Mouse (Mus musculus) CH12.LX (cell line): ENCODE measurements at regions not wholly inside any gene's neighbourhood (a gene's known extent, or its start where the extent isn't known, plus 50 kb on each side); places are given as distances from the start of the nearest gene placed in this dataset.

Experiments
- DNase-seq: peaks from one replicate; pipeline ENCODE4 v3.0.0-alpha.2; 2013; ENCODE audit errors: extremely low read depth
- H3K27ac ChIP-seq: 2 replicates; pipeline ENCODE4 v1.5.1; 2012; ENCODE audit warnings: low read depth, mild to moderate bottlenecking, control low read depth, moderate library complexity; ENCODE audit not compliant: insufficient read depth
- H3K27me3 ChIP-seq: replicated peaks from 2 replicates; pipeline ENCODE3; 2012; ENCODE audit warnings: inconsistent platforms
- H3K36me3 ChIP-seq, 2 experiments: replicated peaks in 1 of 2; 2 replicates each; pipeline versions ENCODE3 to v1.6.1; 2012; ENCODE audit warnings: inconsistent platforms in 1 of 2, low read length in 1 of 2, mild to moderate bottlenecking in 1 of 2, mixed read lengths in 1 of 2, moderate library complexity in 1 of 2; ENCODE audit not compliant: control insufficient read depth in 1 of 2, insufficient read depth in 1 of 2
- H3K4me1 ChIP-seq, 2 experiments: 2 replicates each; pipeline ENCODE4 v1.6.1; 2012; ENCODE audit warnings: inconsistent platforms in 1 of 2, moderate library complexity in 1 of 2; ENCODE audit not compliant: insufficient read depth in 2 of 2, control insufficient read depth in 1 of 2
- H3K4me2 ChIP-seq: 2 replicates; pipeline ENCODE4 v1.6.1; 2012; ENCODE audit warnings: low read depth, mild to moderate bottlenecking, control low read depth; ENCODE audit not compliant: poor library complexity, insufficient read depth, severe bottlenecking
- H3K4me3 ChIP-seq, 3 experiments: fragments of 150-350 bp in 1 of 3; sonication (generic) in 1 of 3; replicated peaks in 1 of 3; 2 replicates each; pipeline versions ENCODE3 to v1.5.1; 2011 to 2012; ENCODE audit warnings: low read depth in 2 of 3, low read length in 2 of 3, mild to moderate bottlenecking in 2 of 3, moderate library complexity in 2 of 3, control low read depth in 1 of 3, improper control_type of control experiment in 1 of 3, inconsistent platforms in 1 of 3, mixed read lengths in 1 of 3; ENCODE audit not compliant: poor library complexity in 1 of 3
- H3K79me2 ChIP-seq: replicated peaks from 2 replicates; pipeline ENCODE4 v1.6.1; 2012; ENCODE audit warnings: mild to moderate bottlenecking, moderate library complexity; ENCODE audit not compliant: control insufficient read depth, poor library complexity, insufficient read depth, severe bottlenecking; ENCODE audit errors: extremely low read depth
- H3K9ac ChIP-seq: 2 replicates; pipeline ENCODE4 v1.6.1; 2012; ENCODE audit warnings: low read depth, mild to moderate bottlenecking, control low read depth, moderate library complexity; ENCODE audit not compliant: insufficient read depth
- H3K9me3 ChIP-seq: replicated peaks from 2 replicates; pipeline ENCODE3; 2012; ENCODE audit warnings: low read length, inconsistent platforms, mixed read lengths
- CHD2 ChIP-seq: IDR thresholded peaks from 2 replicates; pipeline ENCODE4 v1.6.1; 2011; ENCODE audit warnings: low read length, improper control_type of control experiment
- E2F4 ChIP-seq: IDR thresholded peaks from 2 replicates; pipeline ENCODE4 v1.6.1; 2011; ENCODE audit warnings: low read depth, low read length, improper control_type of control experiment; ENCODE audit not compliant: insufficient replicate concordance
- EP300 ChIP-seq: IDR thresholded peaks from 2 replicates; pipeline ENCODE4 v1.6.1; 2011; ENCODE audit warnings: low read length, improper control_type of control experiment
- JUN ChIP-seq: IDR thresholded peaks from 2 replicates; pipeline ENCODE4 v1.6.1; 2011; ENCODE audit warnings: low read depth, mild to moderate bottlenecking, low read length, improper control_type of control experiment, moderate library complexity; ENCODE audit not compliant: insufficient read depth
- JUND ChIP-seq: conservative IDR thresholded peaks from 2 replicates; pipeline ENCODE4 v1.6.1; 2011; ENCODE audit warnings: low read depth, low read length, improper control_type of control experiment
- KAT2A ChIP-seq: IDR thresholded peaks from 2 replicates; pipeline ENCODE4 v1.6.1; 2012; ENCODE audit warnings: low read length, improper control_type of control experiment, inconsistent platforms; ENCODE audit not compliant: insufficient replicate concordance
- MAFK ChIP-seq: IDR thresholded peaks from 2 replicates; pipeline ENCODE4 v1.6.1; 2011; ENCODE audit warnings: low read length, improper control_type of control experiment; ENCODE audit not compliant: insufficient replicate concordance
- MAX ChIP-seq: IDR thresholded peaks from 2 replicates; pipeline ENCODE4 v1.6.1; 2011; ENCODE audit warnings: low read length, improper control_type of control experiment
- MAZ ChIP-seq: IDR thresholded peaks from 2 replicates; pipeline ENCODE4 v1.6.1; 2012; ENCODE audit warnings: low read depth, mild to moderate bottlenecking, inconsistent platforms, low read length, improper control_type of control experiment, moderate library complexity
- MEF2A ChIP-seq: IDR thresholded peaks from 2 replicates; pipeline ENCODE4 v1.6.1; 2014; ENCODE audit warnings: low read depth, mild to moderate bottlenecking, inconsistent platforms, low read length, improper control_type of control experiment, borderline replicate concordance
- MXI1 ChIP-seq: IDR thresholded peaks from 2 replicates; pipeline ENCODE4 v1.6.1; 2011; ENCODE audit warnings: mild to moderate bottlenecking, low read depth, low read length, improper control_type of control experiment
- NELFE ChIP-seq: IDR thresholded peaks from 2 replicates; pipeline ENCODE4 v1.6.1; 2011; ENCODE audit warnings: low read depth, low read length, improper control_type of control experiment
- PAX5 ChIP-seq: IDR thresholded peaks from 2 replicates; pipeline ENCODE4 v1.6.1; 2012; ENCODE audit warnings: low read length, inconsistent platforms, mixed read lengths
- POLR2A ChIP-seq: IDR thresholded peaks from 2 replicates; pipeline ENCODE4 v1.6.1; 2011; ENCODE audit warnings: low read depth, mild to moderate bottlenecking, improper control_type of control experiment, low read length
- POLR2AphosphoS2 ChIP-seq: IDR thresholded peaks from 2 replicates; pipeline ENCODE4 v1.6.1; 2011; ENCODE audit warnings: low read depth, low read length, improper control_type of control experiment
- RAD21 ChIP-seq: IDR thresholded peaks from 2 replicates; pipeline ENCODE4 v1.6.1; 2011; ENCODE audit warnings: low read depth, mild to moderate bottlenecking, low read length, improper control_type of control experiment, moderate library complexity
- RCOR1 ChIP-seq: conservative IDR thresholded peaks from 2 replicates; pipeline ENCODE4 v1.6.1; 2012; ENCODE audit warnings: low read depth, mild to moderate bottlenecking, inconsistent platforms, low read length, improper control_type of control experiment
- SIN3A ChIP-seq: IDR thresholded peaks from 2 replicates; pipeline ENCODE4 v1.6.1; 2012; ENCODE audit warnings: low read length, improper control_type of control experiment, inconsistent platforms
- TBP ChIP-seq: conservative IDR thresholded peaks from 2 replicates; pipeline ENCODE4 v1.6.1; 2011; ENCODE audit warnings: low read depth, low read length, improper control_type of control experiment
- UBTF ChIP-seq: IDR thresholded peaks from 2 replicates; pipeline ENCODE4 v1.6.1; 2012; ENCODE audit warnings: low read depth, mild to moderate bottlenecking, inconsistent platforms, low read length, improper control_type of control experiment, moderate library complexity
- USF1 ChIP-seq: IDR thresholded peaks from 2 replicates; pipeline ENCODE4 v1.6.1; 2014; ENCODE audit warnings: low read depth, mild to moderate bottlenecking, inconsistent platforms, low read length, improper control_type of control experiment
- USF2 ChIP-seq: conservative IDR thresholded peaks from 2 replicates; pipeline ENCODE4 v1.6.1; 2011; ENCODE audit warnings: low read depth, low read length, improper control_type of control experiment
- ZKSCAN1 ChIP-seq: IDR thresholded peaks from 2 replicates; pipeline ENCODE4 v1.6.1; 2012; ENCODE audit warnings: low read depth, inconsistent platforms, low read length, improper control_type of control experiment, borderline replicate concordance
- ZMIZ1 ChIP-seq: IDR thresholded peaks from 2 replicates; pipeline ENCODE4 v1.6.1; 2012; ENCODE audit warnings: low read depth, mild to moderate bottlenecking, inconsistent platforms, low read length, improper control_type of control experiment
- dilution Hi-C: fragments of 300-500 bp; cut with MboI; formaldehyde crosslinking; loops from 2 replicates; pipeline ENCODE4 v1.14.3; 2020; ENCODE audit warnings: low sequenced_read_pairs; ENCODE audit not compliant: extremely low pct_unique_long_range_greater_than_20kb, extremely low pct_ligation_motif_present
- in situ Hi-C: fragments of 300-500 bp; cut with MboI; formaldehyde crosslinking; loops from 3 replicates; pipeline ENCODE4 v1.14.3; 2019; ENCODE audit warnings: low sequenced_read_pairs, low pct_ligation_motif_present, low pct_unique_long_range_greater_than_20kb, mixed read lengths

GRCm38 (mm10) chr7:116847846-116848730, 343.9 kb downstream of the Nucb2 start:
- H3K36me3 ChIP-seq: no peaks in the 10 kb centered on the region
- in situ Hi-C loops (no loop called here), dilution Hi-C loops (no loop called here)
- no peak for TF ChIP-seq E2F4
- TF ChIP-seq RCOR1: no peak
- TF ChIP-seq MXI1: no peak
- no peak for TF ChIP-seq KAT2A
- no peak for TF ChIP-seq ZMIZ1
- TF ChIP-seq NELFE: no peak
- no peak for TF ChIP-seq MAX
- no peak for TF ChIP-seq RAD21
- no peaks in the 10 kb centered on the region for H3K9me3 ChIP-seq
- 0 out of 4 replicates have a peak, but pooled peaks cover 0 to 3% of the 10 kb centered on the region in 2 experiments for H3K4me1 ChIP-seq
- no peak overlapping the region for H3K27ac ChIP-seq
- no peak overlapping the region for H3K9ac ChIP-seq
- H3K79me2 ChIP-seq: no peaks in the 10 kb centered on the region
- H3K4me3 ChIP-seq: no peak overlapping the region
- no peaks in the 10 kb centered on the region for H3K27me3 ChIP-seq
- no peak for DNase-seq
- H3K4me2 ChIP-seq: no peak overlapping the region

DNA sequence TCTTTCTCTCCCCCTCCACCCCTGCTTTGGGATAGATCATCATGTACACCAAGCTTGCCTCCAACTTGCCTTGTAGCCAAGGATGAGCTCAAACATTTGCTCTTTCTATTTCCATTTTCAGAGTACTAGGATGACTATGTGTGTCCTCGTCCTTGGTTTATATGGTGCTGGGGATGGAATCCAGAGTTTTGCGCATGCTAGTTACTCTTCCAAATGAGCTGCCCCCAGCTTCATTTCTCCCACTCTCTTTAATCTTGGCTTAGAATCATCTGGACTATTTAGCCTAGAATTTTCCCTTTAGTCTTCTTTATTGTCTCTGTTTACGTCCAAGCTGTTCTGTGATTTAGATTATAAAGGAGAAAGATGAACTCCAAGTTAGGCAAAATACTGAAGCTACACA, 349.2 kb downstream of the Nucb2 start:
- H3K79me2 ChIP-seq: no peaks in the 10 kb centered on the region
- TF ChIP-seq PAX5: no peak
- no peak for TF ChIP-seq RCOR1
- no peak for TF ChIP-seq CHD2
- TF ChIP-seq EP300: no peak
- TF ChIP-seq JUN: no peak
- no peak for TF ChIP-seq SIN3A
- TF ChIP-seq MAZ: no peak
- no peak for TF ChIP-seq USF1
- TF ChIP-seq UBTF: no peak
- TF ChIP-seq MEF2A: no peak
- no peak for TF ChIP-seq MAFK
- TF ChIP-seq TBP: no peak
- no peak for TF ChIP-seq JUND
- no peak for TF ChIP-seq ZKSCAN1
- no peak for TF ChIP-seq USF2
- TF ChIP-seq POLR2A: no peak
- TF ChIP-seq ZMIZ1: no peak
- no peak for TF ChIP-seq POLR2AphosphoS2
- no peak for TF ChIP-seq E2F4
- no peaks in the 10 kb centered on the region for H3K9me3 ChIP-seq
- no peak for DNase-seq
- H3K4me3 ChIP-seq: no peak overlapping the region
- no peak overlapping the region for H3K9ac ChIP-seq
- no peaks in the 10 kb centered on the region for H3K27me3 ChIP-seq
- no peaks in the 10 kb centered on the region for H3K36me3 ChIP-seq
- H3K27ac ChIP-seq: no peak overlapping the region
- in situ Hi-C loops: no loop called here
- dilution Hi-C loops: no loop called here
- H3K4me2 ChIP-seq: no peak overlapping the region
- H3K4me1 ChIP-seq: no peaks in the 10 kb centered on the region
